Mouse (Mus musculus): ENCODE data around the gene Bhlhe23.

Gene Bhlhe23

GRCm38 (mm10) chr2:180725414-180725778 is 51.3 kb downstream of the Bhlhe23 start:
- DNase-seq (ENCODE audit: low spot score) = no peak

GRCm38 (mm10) chr2:180724585-180725413 is 51.9 kb downstream of the Bhlhe23 start, which contains the start of gene Slc17a9:
Slc17a9 (plus strand) TSS chr2:180725263.
- DNase-seq (ENCODE audit: low spot score) = peak; percentile 49

All from testis, postnatal 14 days (tissue).